Mouse (Mus musculus): Measurements from ENCODE around the gene Pxk. TPM values are rescaled to one million over a fixed set of nuclear protein-coding genes. Genes with fewer than 3 reads are reported as not detected.
"Not testable (repeated sequence)": the region's sequence is repeated elsewhere in the genome, so short reads cannot be mapped to it uniquely, and the experiment has no call there.

Gene Pxk
- polyA plus RNA-seq, 1 experiment from 2014 or later: 25.5 TPM

- Histone ChIP-seq H3K27me3 (replicated peaks) (no peaks in the 10 kb centered on the region), H3K9ac (no peak overlapping the region), H3K27ac (ENCODE audit: poor library complexity, severe bottlenecking) (peak overlapping the region; percentile 39; the same call in 1 of the 2 replicates), H3K4me1 (replicated peaks) (peaks cover 15% of the 10 kb centered on the region), H3K36me3 (peaks cover 47% of the 10 kb centered on the region), H3K9me3 (replicated peaks) (no peaks in the 10 kb centered on the region), H3K4me2 (no peak overlapping the region), H3K4me3 (no peak overlapping the region)
- 85% methylated on average over 10 of the region's 11 CpGs for WGBS
- ATAC-seq (ENCODE audit: insufficient number of reproducible peaks, low FRiP score): no peak
These were observed 48.7 kb downstream of the Pxk start for GRCm38 (mm10) chr14:8146611-8147223.

- Histone ChIP-seq H3K27me3 (replicated peaks) (no peaks in the 10 kb centered on the region), H3K4me1 (replicated peaks) (peaks cover 15% of the 10 kb centered on the region), H3K4me3 (no peak overlapping the region), H3K9me3 (replicated peaks) (no peaks in the 10 kb centered on the region), H3K27ac (ENCODE audit: poor library complexity, severe bottlenecking) (no peak overlapping the region), H3K4me2 (no peak overlapping the region), H3K36me3 (peaks cover 51% of the 10 kb centered on the region), H3K9ac (no peak overlapping the region)
- WGBS: 83% methylated on average over 8 of the region's 8 CpGs
- no peak for ATAC-seq (ENCODE audit: insufficient number of reproducible peaks, low FRiP score)
These were observed 50.8 kb downstream of the Pxk start for GRCm38 (mm10) chr14:8148842-8149241.

GRCm38 (mm10) chr14:8151757-8152156 is 53.7 kb downstream of the Pxk start:
- Histone ChIP-seq H3K4me1 (replicated peaks) (no peaks in the 10 kb centered on the region), H3K27me3 (replicated peaks) (no peaks in the 10 kb centered on the region), H3K36me3 (peaks cover 42% of the 10 kb centered on the region), H3K4me3 (no peak overlapping the region), H3K27ac (ENCODE audit: poor library complexity, severe bottlenecking) (no peak overlapping the region), H3K9ac (no peak overlapping the region), H3K9me3 (replicated peaks) (no peaks in the 10 kb centered on the region), H3K4me2 (no peak overlapping the region)
- no peak for ATAC-seq (ENCODE audit: insufficient number of reproducible peaks, low FRiP score)
- 90% methylated on average over 5 of the region's 5 CpGs for WGBS

- no peaks in the 10 kb centered on the region for H3K27me3 ChIP-seq (replicated peaks)
These were observed 56.1 kb downstream of the Pxk start for GRCm38 (mm10) chr14:8154072-8154471.

GRCm38 (mm10) chr14:8156947-8157346 is 58.9 kb downstream of the Pxk start:
- H3K36me3 ChIP-seq: peaks cover 39% of the 10 kb centered on the region
- WGBS: 43% methylated on average over 3 of the region's 3 CpGs
- H3K4me1 ChIP-seq (replicated peaks): no peaks in the 10 kb centered on the region
- H3K27ac ChIP-seq (ENCODE audit: poor library complexity, severe bottlenecking): no peak overlapping the region
- H3K9me3 ChIP-seq (replicated peaks): no peaks in the 10 kb centered on the region
- no peak overlapping the region for H3K4me3 ChIP-seq
- no peak overlapping the region for H3K4me2 ChIP-seq
- H3K27me3 ChIP-seq (replicated peaks): no peaks in the 10 kb centered on the region
- H3K9ac ChIP-seq: no peak overlapping the region
- no peak for ATAC-seq (ENCODE audit: insufficient number of reproducible peaks, low FRiP score)

More at GRCm38 (mm10) chr14:8154072-8154471, 56.1 kb downstream of the Pxk start:
- Histone ChIP-seq H3K27ac (ENCODE audit: poor library complexity, severe bottlenecking) (no peak overlapping the region), H3K4me3 (no peak overlapping the region), H3K4me2 (no peak overlapping the region), H3K9me3 (replicated peaks) (no peaks in the 10 kb centered on the region), H3K4me1 (replicated peaks) (no peaks in the 10 kb centered on the region), H3K9ac (no peak overlapping the region), H3K36me3 (peaks cover 38% of the 10 kb centered on the region)
- WGBS: 76% methylated on average over 3 of the region's 3 CpGs
- no peak for ATAC-seq (ENCODE audit: insufficient number of reproducible peaks, low FRiP score)

- no peak overlapping the region for H3K9ac ChIP-seq
- no peaks in the 10 kb centered on the region for H3K9me3 ChIP-seq (replicated peaks)
- H3K27me3 ChIP-seq (replicated peaks): no peaks in the 10 kb centered on the region
- H3K27ac ChIP-seq (ENCODE audit: poor library complexity, severe bottlenecking): no peak overlapping the region
- 76% methylated on average over 3 of the region's 3 CpGs for WGBS
- H3K4me3 ChIP-seq: no peak overlapping the region
- H3K4me2 ChIP-seq: no peak overlapping the region
- H3K4me1 ChIP-seq (replicated peaks): no peaks in the 10 kb centered on the region
- no peak for ATAC-seq (ENCODE audit: insufficient number of reproducible peaks, low FRiP score)
- H3K36me3 ChIP-seq: peaks cover 40% of the 10 kb centered on the region
These were observed 60.7 kb downstream of the Pxk start for GRCm38 (mm10) chr14:8158721-8159120.

- ATAC-seq (ENCODE audit: insufficient number of reproducible peaks, low FRiP score): no peak
- Histone ChIP-seq H3K27me3 (replicated peaks) (no peaks in the 10 kb centered on the region), H3K9ac (no peak overlapping the region), H3K4me3 (no peak overlapping the region), H3K36me3 (peaks cover 43% of the 10 kb centered on the region), H3K4me2 (no peak overlapping the region), H3K4me1 (replicated peaks) (no peaks in the 10 kb centered on the region), H3K27ac (ENCODE audit: poor library complexity, severe bottlenecking) (no peak overlapping the region), H3K9me3 (replicated peaks) (no peaks in the 10 kb centered on the region)
- 70% methylated on average over 3 of the region's 3 CpGs for WGBS
These were observed 61.1 kb downstream of the Pxk start for GRCm38 (mm10) chr14:8159141-8159540.

- 85% methylated on average over 2 of the region's 2 CpGs for WGBS
- H3K9ac ChIP-seq: no peak overlapping the region
- no peaks in the 10 kb centered on the region for H3K4me1 ChIP-seq (replicated peaks)
- no peaks in the 10 kb centered on the region for H3K27me3 ChIP-seq (replicated peaks)
- no peak for ATAC-seq (ENCODE audit: insufficient number of reproducible peaks, low FRiP score)
- no peak overlapping the region for H3K4me2 ChIP-seq
- H3K36me3 ChIP-seq: peaks cover 61% of the 10 kb centered on the region
- H3K9me3 ChIP-seq (replicated peaks): no peaks in the 10 kb centered on the region
- no peak overlapping the region for H3K4me3 ChIP-seq
- H3K27ac ChIP-seq (ENCODE audit: poor library complexity, severe bottlenecking): no peak overlapping the region
These were observed 63.8 kb downstream of the Pxk start for GRCm38 (mm10) chr14:8161777-8162176.

- 72% methylated on average over 7 of the region's 7 CpGs for WGBS
- Histone ChIP-seq H3K4me2 (no peak overlapping the region), H3K36me3 (peaks cover 88% of the 10 kb centered on the region), H3K4me1 (replicated peaks) (no peaks in the 10 kb centered on the region), H3K9me3 (replicated peaks) (no peaks in the 10 kb centered on the region), H3K9ac (no peak overlapping the region), H3K27ac (ENCODE audit: poor library complexity, severe bottlenecking) (no peak overlapping the region), H3K27me3 (replicated peaks) (no peaks in the 10 kb centered on the region), H3K4me3 (no peak overlapping the region)
- no peak for ATAC-seq (ENCODE audit: insufficient number of reproducible peaks, low FRiP score)
These were observed 66.5 kb downstream of the Pxk start for GRCm38 (mm10) chr14:8164463-8164862.

- peak within 1 kb of the TSS; percentile 84 for H3K4me2 ChIP-seq
- H3K9ac ChIP-seq: peak within 1 kb of the TSS; percentile 96
- WGBS: under 1% methylated on average over 64 of the region's 64 CpGs
- H3K27ac ChIP-seq (ENCODE audit: poor library complexity, severe bottlenecking): peak within 1 kb of the TSS; percentile 94
- H3K4me3 ChIP-seq: peak within 1 kb of the TSS; percentile 89
- ATAC-seq (ENCODE audit: insufficient number of reproducible peaks, low FRiP score): peak; percentile 99
- no peaks in the 10 kb centered on the region for H3K27me3 ChIP-seq (replicated peaks)
- peaks cover 30% of the 10 kb centered on the region for H3K36me3 ChIP-seq
- no peaks in the 10 kb centered on the region for H3K9me3 ChIP-seq (replicated peaks)
- peaks cover 6% of the 10 kb centered on the region; the same call in 1 of the 2 replicates for H3K4me1 ChIP-seq (replicated peaks)
These were observed 74.7 kb downstream of the Pxk start, which contains the start of gene Pdhb for GRCm38 (mm10) chr14:8172507-8173410. Gene Pdhb (minus strand): TSS chr14:8173025.

GRCm38 (mm10) chr14:8173542-8174250 is 75.7 kb downstream of the Pxk start:
- Histone ChIP-seq H3K36me3 (peaks cover 21% of the 10 kb centered on the region), H3K9ac (peak overlapping the region; percentile 67), H3K4me3 (peak overlapping the region; percentile 89), H3K4me2 (peak overlapping the region; percentile 84), H3K27ac (ENCODE audit: poor library complexity, severe bottlenecking) (peak overlapping the region; percentile 92)
- ATAC-seq (ENCODE audit: insufficient number of reproducible peaks, low FRiP score); H3K9me3 ChIP-seq (replicated peaks); H3K27me3 ChIP-seq (replicated peaks); H3K4me1 ChIP-seq (replicated peaks): not testable (repeated sequence)
- WGBS: 32% methylated on average over 7 of the region's 7 CpGs
